Mouse (Mus musculus) liver, postnatal 0 days (tissue): ENCODE data around the gene Ppp4r3a.

Experiments
- CTCF ChIP-seq: sonication (generic); IDR thresholded peaks from 2 replicates; pipeline ENCODE4 v1.5.1; 2016; ENCODE audit warnings: antibody characterized with exemption, low read depth
- EP300 ChIP-seq: IDR thresholded peaks from 2 replicates; pipeline ENCODE4 v1.6.1; 2016; ENCODE audit warnings: antibody characterized with exemption, low read depth, mild to moderate bottlenecking

- TF ChIP-seq CTCF (no peak), EP300 (no peak)
Observed at GRCm38 (mm10) chr12:101014549-101015164, 68.8 kb downstream of the Ppp4r3a start.
